In the genomic region with DNA sequence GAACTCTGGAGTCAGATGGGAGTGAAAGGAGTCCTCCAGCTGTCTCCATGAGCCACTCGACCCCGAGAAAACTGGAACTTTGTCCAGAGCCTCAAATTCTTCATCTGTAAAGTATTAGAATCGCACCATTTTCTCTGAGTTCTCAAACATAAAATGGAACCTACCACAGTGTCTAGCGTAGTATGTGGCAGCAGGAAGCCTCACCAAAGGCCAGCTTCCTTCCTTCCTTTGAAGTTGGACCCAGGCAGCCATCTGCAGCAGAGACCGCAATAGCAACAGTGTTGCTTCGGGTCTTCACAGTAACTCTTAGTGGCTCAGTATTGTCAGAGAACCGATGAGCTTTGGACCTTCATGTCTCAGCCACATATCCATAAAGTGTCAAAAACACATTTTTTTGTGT, we compare ENCODE assay signal across 17 mouse cellular contexts. TPM values are rescaled to one million over a fixed set of nuclear protein-coding genes. Genes with fewer than 3 reads are reported as not detected.
"Had no signal": no experiment of that assay in that cellular context is flagged by ENCODE, and none has a peak within 500 bp of the region (broad histone marks: within the 10 kb centered on the region; RNA-seq: fewer than 3 reads in every experiment).

No protein-coding gene starts in this region.

- H3K4me3 ChIP-seq: limb, embryonic 12.5 days; limb, embryonic 15.5 days; liver, embryonic 12.5 days; liver, embryonic 15.5 days; lung, embryonic 15.5 days; midbrain, embryonic 13.5 days; neural tube, embryonic 12.5 days; neural tube, embryonic 15.5 days had no signal

- ATAC-seq: intestine, embryonic 16.5 days; liver, embryonic 12.5 days; midbrain, embryonic 13.5 days had no signal

- H3K4me2 ChIP-seq: limb, embryonic 12.5 days; limb, embryonic 15.5 days; liver, embryonic 12.5 days; liver, embryonic 15.5 days; lung, embryonic 15.5 days; midbrain, embryonic 13.5 days; neural tube, embryonic 12.5 days; neural tube, embryonic 15.5 days had no signal

- H3K27ac ChIP-seq: limb, embryonic 12.5 days; limb, embryonic 15.5 days; liver, embryonic 12.5 days; liver, embryonic 15.5 days; lung, embryonic 15.5 days; midbrain, embryonic 13.5 days; neural tube, embryonic 12.5 days; neural tube, embryonic 15.5 days had no signal

- H3K36me3 ChIP-seq: limb, embryonic 12.5 days; limb, embryonic 15.5 days; liver, embryonic 12.5 days; liver, embryonic 15.5 days; lung, embryonic 15.5 days; midbrain, embryonic 13.5 days; neural tube, embryonic 12.5 days; neural tube, embryonic 15.5 days had no signal

- H3K9ac ChIP-seq: limb, embryonic 12.5 days; limb, embryonic 15.5 days; liver, embryonic 12.5 days; liver, embryonic 15.5 days; lung, embryonic 15.5 days; midbrain, embryonic 13.5 days; neural tube, embryonic 12.5 days; neural tube, embryonic 15.5 days had no signal

- DNase-seq: kidney, adult 18-20 months; kidney, adult 9 months; kidney, postnatal 14 days; kidney, postnatal 4 days; left cerebral cortex, postnatal 4 days; lung, adult 18-20 months; lung, postnatal 10 days; lung, postnatal 36 days had no signal

- H3K27me3 ChIP-seq: limb, embryonic 15.5 days; liver, embryonic 15.5 days; lung, embryonic 15.5 days; midbrain, embryonic 13.5 days; neural tube, embryonic 12.5 days had no signal

- H3K4me1 ChIP-seq: liver, embryonic 12.5 days; liver, embryonic 15.5 days; lung, embryonic 15.5 days had no signal

- H3K9me3 ChIP-seq: limb, embryonic 12.5 days; limb, embryonic 15.5 days; liver, embryonic 12.5 days; liver, embryonic 15.5 days; lung, embryonic 15.5 days; midbrain, embryonic 13.5 days; neural tube, embryonic 12.5 days; neural tube, embryonic 15.5 days had no signal

RNA-seq across cellular contexts. Expression of gene Kcnmb1, which starts 43.0 kb away (rescaled TPM):
- polyA plus RNA-seq: liver, embryonic 15.5 days had no signal
